Mouse (Mus musculus): Measurements from ENCODE around the gene Flot1.

The Flot1 gene

GRCm38 (mm10) chr17:35866911-35867890, 44.2 kb downstream of the Flot1 start:
- DNase-seq (ENCODE audit: low spot score) = no peak

GRCm38 (mm10) chr17:35868165-35868820, 45.3 kb downstream of the Flot1 start:
- DNase-seq (ENCODE audit: low spot score) = no peak

GRCm38 (mm10) chr17:35868961-35869345, 45.9 kb downstream of the Flot1 start:
- no peak for DNase-seq (ENCODE audit: low spot score)

GRCm38 (mm10) chr17:35869346-35870067, 46.5 kb downstream of the Flot1 start:
- no peak for DNase-seq (ENCODE audit: low spot score)

- DNase-seq (ENCODE audit: low spot score) = no peak
Measured at GRCm38 (mm10) chr17:35870151-35870883, 47.3 kb downstream of the Flot1 start.

- DNase-seq (ENCODE audit: low spot score) = no peak
Measured at GRCm38 (mm10) chr17:35870884-35871696, 48.1 kb downstream of the Flot1 start.

- peak; percentile 84 for DNase-seq (ENCODE audit: low spot score)
Measured at GRCm38 (mm10) chr17:35873774-35874519, 50.9 kb downstream of the Flot1 start.

GRCm38 (mm10) chr17:35874721-35875120, 51.7 kb downstream of the Flot1 start:
- DNase-seq (ENCODE audit: low spot score) = no peak

- peak; percentile 96 for DNase-seq (ENCODE audit: low spot score)
Measured at GRCm38 (mm10) chr17:35879245-35880057, 56.4 kb downstream of the Flot1 start, which contains the start of gene Dhx16. Gene Dhx16, plus strand, starts transcription at chr17:35879819.
